Mouse (Mus musculus) heart, postnatal 10 days (tissue): ENCODE results near the gene Olfr447. TPM values are rescaled to one million over a fixed set of nuclear protein-coding genes. Genes with fewer than 3 reads are reported as not detected.

Source experiments
- DNase-seq, 2 experiments: peaks; one replicate each; pipeline ENCODE4 v3.0.0; 2021
- intact Hi-C: fragments of 180-260 bp; cut with DNase I; formaldehyde crosslinking; loops from one replicate; pipeline ENCODE4 v1.15.1; 2025
- total RNA-seq, 2 experiments: library from RNA; stranded (reverse); gene quantifications; 2 replicates each; pipeline ENCODE4 v1.2.3; 2021

Gene Olfr447
- not detected for total RNA-seq

DNA sequence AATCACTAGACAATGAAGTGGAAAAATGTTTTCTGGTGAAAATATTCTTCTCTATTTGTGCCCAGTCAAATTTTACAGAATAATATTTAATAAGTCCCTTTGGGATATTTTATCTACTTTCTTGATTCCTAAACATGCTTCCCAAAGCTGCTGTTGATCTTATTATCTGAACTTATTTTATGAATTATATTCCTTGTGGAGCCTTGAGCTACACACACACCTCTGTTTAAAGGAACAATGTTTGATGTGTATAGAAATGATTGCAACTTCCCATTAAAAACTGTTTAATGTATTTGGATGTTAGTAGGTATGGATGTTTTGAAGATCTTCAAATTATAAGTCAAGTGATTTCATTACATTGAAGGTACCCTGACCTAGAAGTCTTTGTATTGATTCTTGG, at the start of gene Olfr447:
TSS of gene Olfr447 (plus strand) at position 301 of the 400 bp plus-strand sequence.
- intact Hi-C loops: no loop called here
- no peak for DNase-seq

DNA sequence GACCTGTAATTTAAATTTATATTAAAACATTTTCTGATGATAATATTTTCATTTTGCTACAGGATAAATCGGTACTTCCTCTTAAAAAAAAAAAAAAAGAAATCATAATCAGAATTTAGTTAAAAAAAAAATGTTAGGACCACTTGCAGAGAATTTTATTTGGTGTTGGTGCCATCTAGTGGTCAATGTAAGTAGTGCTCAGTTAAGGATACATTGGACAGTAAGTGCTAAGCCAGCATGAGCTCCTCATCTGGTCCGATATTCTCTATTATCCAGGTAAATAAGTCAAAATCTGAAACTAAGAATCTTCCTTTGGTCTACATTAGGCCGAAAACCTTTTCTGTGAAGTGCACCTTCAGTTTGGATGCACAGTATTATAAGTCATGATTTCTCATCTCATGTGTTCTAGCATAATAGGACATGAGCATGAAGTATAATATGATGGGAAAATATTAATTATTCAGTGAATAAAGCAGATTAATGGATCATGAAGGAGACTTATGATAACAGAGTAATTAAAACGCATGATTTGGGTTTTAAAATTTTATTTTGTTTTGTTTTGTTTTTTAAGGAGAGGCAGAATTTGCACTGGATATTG, 48.4 kb upstream of the Olfr447 start:
- intact Hi-C loops: loop anchor here (5.0 to 10.0 kb wide), 3 partner anchors 198 to 636 kb away; no protein-coding TSS in a partner anchor
- DNase-seq: peak; percentile 44 to 76

DNA sequence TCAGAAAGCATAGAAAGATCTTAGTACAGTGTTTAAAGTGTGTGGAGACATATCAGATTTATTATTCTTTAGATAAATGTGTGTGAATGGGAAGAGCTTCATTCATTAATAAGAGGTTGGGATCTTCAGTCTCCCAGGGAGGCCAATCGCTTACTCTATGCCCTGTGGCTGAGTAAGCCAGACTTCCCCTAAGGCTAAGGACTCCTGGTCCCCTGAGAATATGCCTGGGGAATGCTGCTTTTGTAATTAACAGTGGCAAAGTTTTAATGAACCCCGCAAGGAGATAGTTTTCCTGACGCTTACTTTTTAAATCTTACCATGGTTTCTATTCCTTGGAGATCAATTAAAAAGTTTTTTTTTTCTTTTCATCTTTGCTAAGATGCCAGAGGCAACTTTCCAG, 39.0 kb upstream of the Olfr447 start:
- no peak for DNase-seq
- intact Hi-C loops: loop anchor here (10.0 kb wide), 1 partner anchor 645 kb away; no protein-coding TSS in a partner anchor

DNA sequence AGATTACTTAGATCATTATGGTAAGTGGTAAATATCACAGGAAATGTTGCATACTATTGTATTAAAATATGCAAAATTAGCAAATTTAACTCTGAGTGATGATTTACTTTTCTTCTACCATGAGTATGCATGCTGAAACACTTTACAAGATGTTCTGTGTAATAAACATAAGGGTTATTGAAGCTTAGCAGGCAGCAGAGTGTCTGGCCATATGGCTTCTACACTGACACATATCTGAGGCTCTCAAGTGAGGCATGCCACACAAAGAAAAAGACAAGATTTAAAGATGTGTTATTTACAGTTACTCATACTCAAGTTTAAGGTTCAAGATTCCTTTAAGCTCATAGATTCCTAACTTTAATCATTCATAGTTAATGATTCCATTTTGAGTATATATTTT, 32.4 kb upstream of the Olfr447 start:
- DNase-seq: no peak
- intact Hi-C loops: no loop called here

DNA sequence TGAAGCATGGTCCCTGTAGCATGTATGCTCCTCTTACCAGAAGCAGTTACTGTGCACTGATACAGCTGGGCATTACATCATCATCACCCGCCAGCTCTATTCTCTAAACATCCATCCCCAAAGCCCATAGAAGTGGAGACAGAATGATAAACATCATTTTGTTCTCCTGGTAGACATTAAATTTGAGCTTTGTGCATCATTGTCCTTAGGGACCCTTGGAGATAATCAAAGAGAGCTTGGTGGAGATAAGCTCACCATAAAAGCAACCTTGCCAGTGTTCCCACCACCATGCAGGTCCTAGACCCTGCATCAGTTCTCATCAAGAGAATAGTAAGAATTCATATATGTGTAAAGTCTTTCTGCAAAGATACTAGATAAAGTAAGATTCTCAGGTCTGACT, 18.5 kb upstream of the Olfr447 start, which contains the start of gene Olfr448:
TSS of gene Olfr448 (plus strand) at position 301 of the 400 bp plus-strand sequence.
- intact Hi-C loops: no loop called here
- DNase-seq: no peak

DNA sequence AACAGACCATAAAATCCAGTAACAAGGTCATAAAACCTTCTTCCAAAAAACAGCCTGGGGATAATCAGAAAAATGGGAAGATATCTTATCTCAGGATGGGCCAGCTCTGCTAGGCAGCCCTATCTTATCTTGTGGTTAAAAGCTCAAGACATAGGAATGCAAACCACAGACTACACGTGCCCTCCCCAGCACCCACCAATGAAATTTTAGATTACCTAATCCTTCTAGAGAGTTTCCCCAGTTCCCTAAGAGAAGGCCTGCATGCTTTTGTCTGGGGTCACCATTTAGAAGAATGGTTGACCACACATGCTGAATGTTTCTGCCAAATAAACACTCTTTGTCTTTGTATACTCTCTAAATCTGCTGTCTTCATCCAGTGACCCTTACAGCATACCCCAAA, 8.3 kb upstream of the Olfr447 start:
- no peak for DNase-seq
- intact Hi-C loops: no loop called here

DNA sequence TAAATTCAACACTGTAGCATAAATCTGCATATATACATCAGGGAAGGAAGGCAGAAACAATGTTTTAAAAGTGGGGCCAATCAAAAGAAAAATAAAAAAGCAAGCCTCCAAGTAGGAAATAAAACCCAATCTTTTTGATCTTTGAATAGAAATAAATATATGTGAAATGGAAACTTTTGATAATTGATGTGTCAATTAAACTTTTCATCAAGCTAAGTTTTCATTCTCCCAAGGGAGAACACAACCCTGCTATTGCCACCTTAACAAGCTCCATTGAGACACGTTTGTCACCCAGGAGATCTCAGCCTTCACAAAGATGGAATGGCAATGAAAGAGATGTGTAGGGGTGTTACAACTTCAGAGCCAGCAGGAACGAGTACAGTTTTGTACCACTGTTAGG, 12.4 kb downstream of the Olfr447 start, which contains the start of gene Olfr446:
TSS of gene Olfr446 (plus strand) at position 301 of the 400 bp plus-strand sequence.
- intact Hi-C loops: no loop called here
- DNase-seq: no peak

DNA sequence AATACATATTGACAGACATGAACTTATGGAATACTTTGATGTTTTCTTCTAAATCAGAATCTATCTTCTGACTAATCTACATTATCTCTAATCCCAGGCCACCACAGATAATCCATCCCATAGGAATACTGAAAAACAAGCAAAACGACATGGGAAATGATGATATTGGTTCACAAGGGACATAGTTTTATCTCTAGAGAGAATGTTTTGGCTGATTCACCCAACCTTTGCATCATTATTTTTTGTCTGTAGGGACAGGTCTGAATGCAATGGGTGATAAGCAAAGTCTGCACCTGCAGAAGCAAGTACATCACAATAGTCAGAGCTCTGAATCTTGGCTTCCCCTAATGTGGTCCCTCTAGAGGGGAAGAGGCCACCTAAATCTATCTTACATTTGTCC, 40.1 kb downstream of the Olfr447 start, which contains the start of gene Olfr444:
TSS of gene Olfr444 (plus strand) at position 301 of the 400 bp plus-strand sequence.
- DNase-seq: no peak

More for the DNA sequence above, 40.1 kb downstream of the Olfr447 start, which contains the start of gene Olfr444:
- intact Hi-C loops: no loop called here

Other genes with a start within 250 kb of the Olfr447 start
- gene Tcaf1, start 198.8 kb upstream of the Olfr447 start, total RNA-seq: 10 to 100 TPM; 25.5 to 30.6 TPM
- gene Olfr453, start 169.5 kb upstream of the Olfr447 start, total RNA-seq: not detected
- gene Olfr38, start 152.5 kb upstream of the Olfr447 start, total RNA-seq: not detected
- gene Olfr452, start 123.8 kb upstream of the Olfr447 start, total RNA-seq: not detected
- not detected for gene Olfr450, start 96.9 kb upstream of the Olfr447 start, total RNA-seq
- gene Olfr449, start 74.5 kb upstream of the Olfr447 start, total RNA-seq: not detected
- not detected for gene Olfr448, start 18.4 kb upstream of the Olfr447 start, total RNA-seq
- gene Olfr446, start 12.5 kb downstream of the Olfr447 start, total RNA-seq: not detected
- not detected for gene Olfr444, start 40.2 kb downstream of the Olfr447 start, total RNA-seq
- gene Olfr441, start 197.5 kb downstream of the Olfr447 start, total RNA-seq: not detected
- not detected for gene Olfr237-ps1, start 237.7 kb downstream of the Olfr447 start, total RNA-seq